Mouse (Mus musculus): ENCODE measurements around the gene Hephl1. TPM values are rescaled to one million over a fixed set of nuclear protein-coding genes. Genes with fewer than 3 reads are reported as not detected.

Gene Hephl1
- polyA plus RNA-seq, 1 experiment from 2014 or later = not detected

GRCm38 (mm10) chr9:15120209-15120608, 8.3 kb upstream of the Hephl1 start:
- TF ChIP-seq EP300 (IDR thresholded peaks at IDR 0.05) (no peak), CTCF (IDR thresholded peaks at IDR 0.05) (no peak)
- no peak overlapping the region for H3K4me3 ChIP-seq (ENCODE audit: low read depth, low read length)
- H3K27ac ChIP-seq (ENCODE audit: low read length) = no peak overlapping the region
- H3K9ac ChIP-seq (replicated peaks; ENCODE audit: low read depth) = no peak overlapping the region
- H3K36me3 ChIP-seq (ENCODE audit: insufficient read depth, low read length) = no peaks in the 10 kb centered on the region
- no peak overlapping the region for H3K4me2 ChIP-seq (replicated peaks; ENCODE audit: low read depth, low read length)
- 48% methylated on average over 5 of the region's 5 CpGs for WGBS
- H3K4me1 ChIP-seq (ENCODE audit: insufficient read depth, low read depth, low read length) = no peaks in the 10 kb centered on the region
- H3K9me3 ChIP-seq (ENCODE audit: low read length) = no peaks in the 10 kb centered on the region
- DNase-seq (ENCODE audit: low spot score) = no peak
- no peaks in the 10 kb centered on the region for H3K27me3 ChIP-seq (replicated peaks; ENCODE audit: insufficient read depth, low read length)
- ATAC-seq = no peak

DNA sequence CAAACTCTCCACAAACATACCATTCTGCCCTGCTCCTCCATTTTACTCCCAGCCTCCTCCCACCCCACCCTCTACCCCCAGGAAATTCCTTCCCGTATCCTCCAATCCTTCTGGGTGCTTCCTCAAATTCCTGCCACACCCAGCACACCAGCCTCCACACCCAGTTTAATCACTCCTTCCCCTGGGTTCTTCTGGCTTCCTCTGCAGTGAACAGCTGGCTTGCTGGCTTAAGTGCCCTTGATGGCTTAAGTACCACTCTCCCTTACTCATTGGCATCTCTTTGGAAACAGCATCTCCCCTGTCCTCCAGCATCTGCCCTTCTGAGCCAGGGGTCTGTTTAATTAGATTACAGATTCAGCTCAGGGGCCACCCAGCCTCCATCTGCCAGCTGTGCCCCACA, 7.6 kb upstream of the Hephl1 start:
- no peak overlapping the region for H3K4me3 ChIP-seq (ENCODE audit: low read depth, low read length)
- H3K9me3 ChIP-seq (ENCODE audit: low read length) = no peaks in the 10 kb centered on the region
- H3K36me3 ChIP-seq (ENCODE audit: insufficient read depth, low read length) = no peaks in the 10 kb centered on the region
- 21% methylated on average over 1 of the region's 1 CpGs for WGBS
- DNase-seq (ENCODE audit: low spot score) (peak; percentile 22), ATAC-seq (peak; percentile 35; the same call in 1 of the 2 replicates)
- no peak overlapping the region for H3K27ac ChIP-seq (ENCODE audit: low read length)
- no peaks in the 10 kb centered on the region for H3K27me3 ChIP-seq (replicated peaks; ENCODE audit: insufficient read depth, low read length)
- no peaks in the 10 kb centered on the region for H3K4me1 ChIP-seq (ENCODE audit: insufficient read depth, low read depth, low read length)
- H3K4me2 ChIP-seq (replicated peaks; ENCODE audit: low read depth, low read length) = no peak overlapping the region
- TF ChIP-seq EP300 (IDR thresholded peaks at IDR 0.05) (no peak), CTCF (IDR thresholded peaks at IDR 0.05) (no peak)
- H3K9ac ChIP-seq (replicated peaks; ENCODE audit: low read depth) = no peak overlapping the region

DNA sequence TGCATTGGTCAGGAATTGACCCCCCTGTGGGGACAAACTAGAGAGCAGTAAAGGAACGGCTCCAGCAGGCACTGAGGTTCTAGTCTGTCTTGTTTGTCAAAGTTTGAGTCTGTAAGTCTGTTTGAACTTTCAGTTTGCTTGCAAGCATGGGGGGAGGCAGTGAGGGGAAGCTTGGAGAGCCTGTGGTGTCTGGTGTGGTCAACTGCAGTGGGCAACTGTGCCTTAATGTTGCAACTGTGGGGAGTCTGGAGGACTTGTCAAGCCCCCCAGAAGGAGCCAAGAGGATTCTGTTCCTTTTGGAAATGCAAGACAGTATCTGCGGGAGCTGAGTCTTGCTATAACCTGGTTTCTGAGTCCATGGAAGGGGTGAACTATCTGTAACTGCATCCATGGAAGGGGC, 4.3 kb upstream of the Hephl1 start:
- 78% methylated on average over 2 of the region's 2 CpGs for WGBS
- H3K4me2 ChIP-seq (replicated peaks; ENCODE audit: low read depth, low read length) = no peak overlapping the region
- DNase-seq (ENCODE audit: low spot score) (no peak), ATAC-seq (no peak)
- no peak for TF ChIP-seq CTCF (IDR thresholded peaks at IDR 0.05)
- no peak for TF ChIP-seq EP300 (IDR thresholded peaks at IDR 0.05)
- H3K9ac ChIP-seq (replicated peaks; ENCODE audit: low read depth) = no peak overlapping the region
- no peaks in the 10 kb centered on the region for H3K4me1 ChIP-seq (ENCODE audit: insufficient read depth, low read depth, low read length)
- H3K27ac ChIP-seq (ENCODE audit: low read length) = no peak overlapping the region
- H3K27me3 ChIP-seq (replicated peaks; ENCODE audit: insufficient read depth, low read length) = no peaks in the 10 kb centered on the region
- no peaks in the 10 kb centered on the region for H3K9me3 ChIP-seq (ENCODE audit: low read length)
- H3K36me3 ChIP-seq (ENCODE audit: insufficient read depth, low read length) = no peaks in the 10 kb centered on the region
- no peak overlapping the region for H3K4me3 ChIP-seq (ENCODE audit: low read depth, low read length)

DNA sequence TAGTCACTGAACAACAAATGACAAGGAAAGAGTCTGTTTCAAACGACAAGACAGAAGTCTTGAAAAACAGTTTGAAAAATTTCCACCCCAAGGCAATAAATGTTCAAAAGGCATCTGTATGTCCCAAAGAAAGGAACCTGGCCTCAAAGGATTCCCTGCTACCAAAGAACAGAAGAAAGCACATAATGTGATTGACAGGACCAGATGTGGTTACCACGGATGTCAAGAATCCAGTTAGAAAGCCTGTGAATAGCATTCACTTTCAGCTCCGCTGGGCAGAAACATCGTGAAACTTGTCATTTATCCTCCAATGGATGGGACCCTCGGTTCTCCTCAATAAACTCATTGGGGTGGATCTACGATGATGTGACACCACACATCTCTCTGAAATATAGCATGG, 2.2 kb upstream of the Hephl1 start:
- H3K4me1 ChIP-seq (ENCODE audit: insufficient read depth, low read depth, low read length) = no peaks in the 10 kb centered on the region
- no peaks in the 10 kb centered on the region for H3K27me3 ChIP-seq (replicated peaks; ENCODE audit: insufficient read depth, low read length)
- 82% methylated on average over 6 of the region's 6 CpGs for WGBS
- H3K9me3 ChIP-seq (ENCODE audit: low read length) = no peaks in the 10 kb centered on the region
- no peak overlapping the region for H3K27ac ChIP-seq (ENCODE audit: low read length)
- DNase-seq (ENCODE audit: low spot score) (no peak), ATAC-seq (no peak)
- H3K36me3 ChIP-seq (ENCODE audit: insufficient read depth, low read length) = no peaks in the 10 kb centered on the region
- no peak overlapping the region for H3K9ac ChIP-seq (replicated peaks; ENCODE audit: low read depth)
- no peak for TF ChIP-seq CTCF (IDR thresholded peaks at IDR 0.05)
- no peak for TF ChIP-seq EP300 (IDR thresholded peaks at IDR 0.05)
- no peak overlapping the region for H3K4me2 ChIP-seq (replicated peaks; ENCODE audit: low read depth, low read length)
- no peak overlapping the region for H3K4me3 ChIP-seq (ENCODE audit: low read depth, low read length)

DNA sequence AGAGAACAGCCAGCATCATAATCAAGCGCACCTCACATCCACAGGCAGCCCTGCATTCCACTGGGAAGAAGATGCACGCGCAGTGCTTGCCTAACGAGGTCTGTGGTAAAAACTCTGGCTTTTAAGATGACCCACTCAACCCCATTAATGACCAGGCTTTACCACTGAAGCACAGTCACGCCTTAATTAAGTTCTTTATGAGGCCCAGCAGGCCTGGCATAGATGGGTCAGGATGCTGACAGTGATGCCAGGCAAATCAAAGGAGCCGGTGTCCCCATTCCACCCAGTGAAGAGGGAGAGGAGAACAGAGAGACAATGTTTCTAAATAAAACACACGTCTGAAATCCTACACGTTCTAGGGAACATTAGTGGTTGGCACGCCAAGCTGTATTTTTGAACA, 3.8 kb downstream of the Hephl1 start:
- Histone ChIP-seq H3K4me3 (ENCODE audit: low read depth, low read length) (no peak overlapping the region), H3K27ac (ENCODE audit: low read length) (no peak overlapping the region), H3K9ac (replicated peaks; ENCODE audit: low read depth) (no peak overlapping the region), H3K4me2 (replicated peaks; ENCODE audit: low read depth, low read length) (no peak overlapping the region), H3K36me3 (ENCODE audit: insufficient read depth, low read length) (no peaks in the 10 kb centered on the region), H3K9me3 (ENCODE audit: low read length) (no peaks in the 10 kb centered on the region), H3K4me1 (ENCODE audit: insufficient read depth, low read depth, low read length) (no peaks in the 10 kb centered on the region), H3K27me3 (replicated peaks; ENCODE audit: insufficient read depth, low read length) (no peaks in the 10 kb centered on the region)
- no peak for TF ChIP-seq EP300 (IDR thresholded peaks at IDR 0.05)
- TF ChIP-seq CTCF (IDR thresholded peaks at IDR 0.05) = no peak
- 83% methylated on average over 9 of the region's 9 CpGs for WGBS
- ATAC-seq (no peak), DNase-seq (ENCODE audit: low spot score) (no peak)

DNA sequence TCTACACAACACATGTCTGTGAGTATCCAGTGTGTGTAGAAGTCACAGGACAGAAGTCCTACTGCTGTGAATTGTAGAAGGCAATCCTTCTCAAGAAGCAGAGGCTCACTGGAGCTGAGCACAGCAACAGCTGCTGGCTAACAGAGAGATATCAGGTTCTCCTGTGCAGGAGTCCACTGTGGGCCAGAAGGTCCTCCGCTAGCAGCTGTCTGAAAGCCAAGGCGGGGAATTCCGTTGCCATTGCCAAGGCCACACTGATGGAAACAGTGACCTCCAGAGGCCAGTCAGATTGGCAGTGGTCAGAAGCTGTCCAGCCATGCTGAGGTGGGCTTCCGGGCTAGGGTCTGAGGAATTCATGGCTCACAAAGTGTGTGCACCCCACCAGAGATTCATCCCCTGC, 6.8 kb downstream of the Hephl1 start:
- no peak for TF ChIP-seq EP300 (IDR thresholded peaks at IDR 0.05)
- peak; percentile 14; the same call in 1 of the 2 replicates for TF ChIP-seq CTCF (IDR thresholded peaks at IDR 0.05)
- Histone ChIP-seq H3K27me3 (replicated peaks; ENCODE audit: insufficient read depth, low read length) (no peaks in the 10 kb centered on the region), H3K27ac (ENCODE audit: low read length) (no peak overlapping the region), H3K4me2 (replicated peaks; ENCODE audit: low read depth, low read length) (no peak overlapping the region), H3K4me1 (ENCODE audit: insufficient read depth, low read depth, low read length) (no peaks in the 10 kb centered on the region), H3K36me3 (ENCODE audit: insufficient read depth, low read length) (no peaks in the 10 kb centered on the region), H3K9ac (replicated peaks; ENCODE audit: low read depth) (no peak overlapping the region), H3K4me3 (ENCODE audit: low read depth, low read length) (no peak overlapping the region), H3K9me3 (ENCODE audit: low read length) (no peaks in the 10 kb centered on the region)
- DNase-seq (ENCODE audit: low spot score) (no peak), ATAC-seq (no peak)
- WGBS = 65% methylated on average over 4 of the region's 4 CpGs

Measured in lung, postnatal 0 days (tissue).